Mouse (Mus musculus) heart, postnatal 0 days (tissue): ENCODE data around the gene H2-K1.

Experiments
- CTCF ChIP-seq: IDR thresholded peaks from 2 replicates; pipeline ENCODE4 v1.5.1; 2016; ENCODE audit warnings: antibody characterized with exemption, control low read depth, low read depth
- EP300 ChIP-seq: IDR thresholded peaks from 2 replicates; pipeline ENCODE4 v1.6.1; 2016; ENCODE audit warnings: antibody characterized with exemption, low read depth

DNA sequence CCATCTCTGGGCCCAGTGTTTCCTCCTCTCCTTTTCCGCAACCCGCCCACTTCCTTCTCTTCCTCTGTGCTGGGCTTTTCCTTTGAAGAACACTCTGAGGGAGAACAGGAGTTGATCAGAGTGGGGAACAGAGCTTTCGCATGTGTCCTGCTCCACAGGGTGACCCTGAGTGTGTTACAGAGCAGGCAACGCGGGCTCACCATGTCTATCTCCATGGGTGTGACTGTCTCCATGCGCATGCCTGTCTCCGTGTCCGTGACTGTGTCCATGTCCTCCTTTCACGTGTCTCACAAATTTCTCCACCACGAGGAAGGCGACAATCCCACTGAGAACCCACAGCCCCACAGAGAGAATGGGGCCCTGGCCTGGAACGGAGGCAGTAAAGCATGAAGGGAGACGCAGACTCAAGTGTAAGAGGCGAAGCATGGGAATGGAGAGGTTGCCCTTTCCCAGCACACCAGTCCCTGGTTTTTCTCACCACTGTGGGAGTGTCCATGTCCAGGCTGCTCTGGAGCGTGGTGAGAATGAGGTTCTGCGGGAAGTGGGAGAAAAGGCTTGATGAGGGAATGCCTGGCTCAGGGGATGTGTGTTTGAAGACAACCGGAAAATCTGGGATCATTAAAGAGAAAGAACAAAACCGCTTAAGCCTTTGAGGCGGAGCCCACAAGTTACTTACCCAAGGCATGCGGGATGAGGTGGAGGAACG is 29.9 kb upstream of the H2-K1 start:
- TF ChIP-seq CTCF (no peak), EP300 (no peak)
